Mouse (Mus musculus) layer of hippocampus, adult 9-11 months (tissue): ENCODE data around the gene Ptpn4.

Experiments used
- DNase-seq: peaks from one replicate; pipeline ENCODE4 v3.0.0; 2022

Gene Ptpn4

GRCm38 (mm10) chr1:119837035-119837751 lies at the start of gene Ptpn4:
Gene Ptpn4, minus strand, starts transcription at chr1:119837613.
- DNase-seq, result peak; percentile 98

GRCm38 (mm10) chr1:119886320-119886719 lies 48.9 kb upstream of the Ptpn4 start:
- DNase-seq, result no peak

- DNase-seq, result peak; percentile 51
Observed at GRCm38 (mm10) chr1:119884272-119884671, 46.9 kb upstream of the Ptpn4 start.

- DNase-seq, result peak; percentile 83
Observed at GRCm38 (mm10) chr1:119878909-119879308, 41.5 kb upstream of the Ptpn4 start.

GRCm38 (mm10) chr1:119877469-119877868 lies 40.1 kb upstream of the Ptpn4 start:
- no peak for DNase-seq

GRCm38 (mm10) chr1:119868395-119869161 lies 31.2 kb upstream of the Ptpn4 start:
- DNase-seq, result no peak

- DNase-seq, result no peak
Observed at GRCm38 (mm10) chr1:119867300-119867699, 29.9 kb upstream of the Ptpn4 start.

GRCm38 (mm10) chr1:119865311-119865710 lies 27.9 kb upstream of the Ptpn4 start:
- no peak for DNase-seq

- DNase-seq, result no peak
Observed at GRCm38 (mm10) chr1:119863507-119864296, 26.3 kb upstream of the Ptpn4 start.

GRCm38 (mm10) chr1:119859566-119859965 lies 22.2 kb upstream of the Ptpn4 start:
- DNase-seq, result no peak

GRCm38 (mm10) chr1:119852980-119853379 lies 15.6 kb upstream of the Ptpn4 start:
- DNase-seq, result no peak

GRCm38 (mm10) chr1:119852339-119852738 lies 14.9 kb upstream of the Ptpn4 start:
- DNase-seq, result no peak

GRCm38 (mm10) chr1:119849146-119849935 lies 11.9 kb upstream of the Ptpn4 start:
- no peak for DNase-seq

- no peak for DNase-seq
Observed at GRCm38 (mm10) chr1:119845321-119845720, 7.9 kb upstream of the Ptpn4 start.

GRCm38 (mm10) chr1:119843121-119843520 lies 5.7 kb upstream of the Ptpn4 start:
- DNase-seq, result no peak

- DNase-seq, result no peak
Observed at GRCm38 (mm10) chr1:119838241-119838640, 828 bp upstream of the Ptpn4 start.

GRCm38 (mm10) chr1:119836479-119837015 lies 866 bp downstream of the Ptpn4 start:
- DNase-seq, result no peak

GRCm38 (mm10) chr1:119835726-119836478 lies 1.5 kb downstream of the Ptpn4 start:
- DNase-seq, result no peak

- no peak for DNase-seq
Observed at GRCm38 (mm10) chr1:119828160-119828559, 9.3 kb downstream of the Ptpn4 start.

GRCm38 (mm10) chr1:119818704-119819103 lies 18.7 kb downstream of the Ptpn4 start:
- DNase-seq, result no peak

- no peak for DNase-seq
Observed at GRCm38 (mm10) chr1:119807707-119808106, 29.7 kb downstream of the Ptpn4 start.

- no peak for DNase-seq
Observed at GRCm38 (mm10) chr1:119805984-119806383, 31.4 kb downstream of the Ptpn4 start.
